Mouse (Mus musculus) brain, embryonic 14.5 days (tissue): Measurements from ENCODE around the gene Mavs.

Experiments used
- CTCF ChIP-seq: fragments of 200-500 bp; IDR thresholded peaks from 2 replicates; pipeline ENCODE4 v1.5.1; 2012; ENCODE audit warnings: inconsistent platforms, mild to moderate bottlenecking, moderate library complexity, borderline replicate concordance; ENCODE audit not compliant: insufficient read depth, insufficient read length; ENCODE audit errors: extremely low read depth
- POLR2A ChIP-seq: fragments of 200-500 bp; IDR thresholded peaks from 2 replicates; pipeline ENCODE4 v1.6.1; 2012; ENCODE audit warnings: mild to moderate bottlenecking, inconsistent platforms, borderline replicate concordance; ENCODE audit not compliant: poor library complexity, insufficient read depth, insufficient read length, severe bottlenecking; ENCODE audit errors: extremely low read depth

- no peak for TF ChIP-seq POLR2A
- no peak for TF ChIP-seq CTCF
These were observed 24.6 kb upstream of the Mavs start for GRCm38 (mm10) chr2:131209125-131209795.
